Mouse (Mus musculus) forebrain, embryonic 10.5 days (tissue): ENCODE measurements around the gene Gm3625. TPM values are rescaled to one million over a fixed set of nuclear protein-coding genes. Genes with fewer than 3 reads are reported as not detected.
A peak's percentile ranks its signal among the peaks of the same experiment; 100 is the strongest.
"Not testable (repeated sequence)": the region's sequence is repeated elsewhere in the genome, so short reads cannot be mapped to it uniquely, and the experiment has no call there.

Experiments
- DNase-seq: peaks from one replicate; pipeline ENCODE4 v3.0.0-alpha.2; 2017; ENCODE audit warnings: low spot score; ENCODE audit errors: extremely low spot score
- H3K27ac ChIP-seq: fragments of 300-500 bp; sonication (generic); 2 replicates; pipeline ENCODE4 v1.5.1; 2016; ENCODE audit warnings: mild to moderate bottlenecking
- H3K27me3 ChIP-seq: fragments of 300-500 bp; sonication (generic); 2 replicates; pipeline ENCODE4 v1.6.1; 2016; ENCODE audit warnings: mild to moderate bottlenecking; ENCODE audit not compliant: poor library complexity, severe bottlenecking
- H3K36me3 ChIP-seq: fragments of 300-500 bp; sonication (generic); replicated peaks from 2 replicates; pipeline ENCODE4 v1.6.1; 2016; ENCODE audit warnings: mild to moderate bottlenecking, moderate library complexity
- H3K4me1 ChIP-seq: fragments of 300-500 bp; sonication (generic); 2 replicates; pipeline ENCODE4 v1.6.1; 2016
- H3K4me3 ChIP-seq: fragments of 300-500 bp; sonication (generic); 2 replicates; pipeline ENCODE4 v1.5.1; 2016; ENCODE audit warnings: mild to moderate bottlenecking, moderate library complexity
- H3K9me3 ChIP-seq: fragments of 300-500 bp; sonication (generic); 2 replicates; pipeline ENCODE4 v1.6.1; 2016; ENCODE audit warnings: mild to moderate bottlenecking, moderate library complexity
- WGBS: fragments of 180-500 bp; shearing (Covaris S2); methylation state at CpG from one replicate; pipeline ENCODE4 v1.1.7; 2016; 5-methylcytosine and 5-hydroxymethylcytosine counted together
- polyA plus RNA-seq: library from polyadenylated mRNA; unstranded; fragments of >200 nt; fragmentation: Nextera tagmentation; extraction: Ambion mirVana; gene quantifications from 2 replicates; pipeline ENCODE4 v1.2.1, GENCODE M21; 2016

The Gm3625 gene
- polyA plus RNA-seq, 1 experiment from 2014 or later = not detected

DNA sequence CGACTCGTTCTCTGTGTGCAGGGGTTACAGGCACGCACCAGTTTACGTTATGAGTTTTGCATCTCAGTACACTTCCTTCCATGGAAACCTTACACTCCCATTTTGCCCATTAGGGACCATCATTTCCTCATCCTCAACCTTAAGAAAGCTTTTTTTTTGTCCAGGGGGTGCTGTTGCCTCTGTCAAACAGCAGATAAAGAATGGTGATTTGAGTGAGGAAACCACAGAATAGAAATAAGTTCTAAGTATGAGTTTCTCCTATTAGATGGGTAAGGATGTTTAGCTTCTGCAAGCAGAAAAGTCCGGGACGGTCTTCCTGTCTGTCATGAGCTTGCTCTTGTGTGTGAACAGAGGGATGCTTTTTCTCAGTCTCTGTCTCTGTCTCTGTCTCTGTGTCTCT, 702 bp downstream of the Gm3625 start:
- Histone ChIP-seq H3K36me3 (no peaks in the 10 kb centered on the region), H3K27ac (no peak overlapping the region), H3K9me3 (no peaks in the 10 kb centered on the region), H3K4me1 (peaks cover 15% of the 10 kb centered on the region), H3K27me3 (peaks cover 30% of the 10 kb centered on the region), H3K4me3 (peak overlapping the region; percentile 84)
- no peak for DNase-seq
- 74% methylated on average over 6 of the region's 6 CpGs for WGBS

DNA sequence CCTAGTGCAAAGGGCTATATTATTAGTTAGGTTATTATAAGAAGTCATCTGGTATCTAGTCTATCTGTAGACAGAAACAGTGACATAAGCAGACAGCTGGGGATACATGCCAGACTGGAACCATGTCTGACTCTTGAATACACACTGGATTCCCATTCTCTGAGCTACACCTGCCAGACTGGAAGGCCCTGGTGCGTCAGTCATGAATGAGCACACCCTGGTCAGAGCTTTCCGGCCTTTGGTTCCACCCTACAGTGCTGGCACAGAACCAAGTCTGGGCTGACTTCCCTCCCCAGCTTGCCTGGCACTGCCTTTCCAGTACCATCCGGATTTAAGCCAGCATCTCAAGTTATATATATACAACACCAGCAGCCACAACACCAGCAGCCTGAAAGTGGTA, 4.1 kb downstream of the Gm3625 start:
- Histone ChIP-seq H3K9me3 (no peaks in the 10 kb centered on the region), H3K36me3 (no peaks in the 10 kb centered on the region), H3K27me3 (peaks cover 20% of the 10 kb centered on the region), H3K27ac (no peak overlapping the region), H3K4me1 (peaks cover 9% of the 10 kb centered on the region), H3K4me3 (no peak overlapping the region)
- DNase-seq = no peak
- 86% methylated on average over 3 of the region's 3 CpGs for WGBS

DNA sequence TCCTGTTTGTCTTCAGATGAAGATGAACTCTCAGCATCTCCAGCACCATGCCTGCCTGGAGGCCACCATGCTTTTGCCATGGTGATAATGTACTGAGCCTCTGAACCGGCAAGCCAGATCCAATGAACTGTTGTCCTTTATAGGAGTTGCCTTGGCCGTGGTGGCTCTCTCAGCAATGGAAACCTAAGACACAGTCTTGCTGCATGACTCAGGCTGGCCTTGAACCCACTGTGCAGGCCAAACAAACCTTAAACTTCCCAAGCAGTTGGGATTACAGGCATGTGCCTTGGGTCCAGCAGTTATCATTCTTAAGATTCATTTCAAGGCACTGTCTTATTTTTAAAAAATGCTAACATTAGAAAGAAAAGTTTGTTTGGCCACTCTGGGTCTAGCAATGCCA, 4.9 kb downstream of the Gm3625 start:
- H3K4me3 ChIP-seq = no peak overlapping the region
- H3K36me3 ChIP-seq = no peaks in the 10 kb centered on the region
- peaks cover 18% of the 10 kb centered on the region for H3K27me3 ChIP-seq
- no peaks in the 10 kb centered on the region for H3K9me3 ChIP-seq
- peaks cover 6% of the 10 kb centered on the region for H3K4me1 ChIP-seq
- no peak for DNase-seq
- WGBS = 80% methylated on average over 2 of the region's 2 CpGs
- H3K27ac ChIP-seq = no peak overlapping the region

DNA sequence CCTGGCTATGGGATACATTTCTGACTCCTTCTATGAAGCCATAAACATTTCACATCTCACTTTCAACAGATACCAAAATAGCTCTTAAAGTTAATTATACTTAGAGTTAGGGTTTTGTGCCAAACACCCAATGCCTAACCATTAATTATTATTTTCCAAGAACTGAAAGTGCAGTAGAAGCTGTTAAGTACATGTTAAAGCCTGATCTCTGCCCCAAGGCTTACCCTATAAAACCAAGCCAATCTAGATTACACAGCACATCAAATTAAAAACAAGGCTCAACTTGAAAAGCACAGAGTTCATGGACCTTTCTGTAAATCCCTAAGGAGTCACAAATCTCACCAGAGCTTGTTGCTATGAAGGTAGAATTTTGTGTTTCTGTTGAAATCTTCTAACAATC, 10.4 kb downstream of the Gm3625 start:
- no peak for DNase-seq
- no peaks in the 10 kb centered on the region for H3K9me3 ChIP-seq

DNA sequence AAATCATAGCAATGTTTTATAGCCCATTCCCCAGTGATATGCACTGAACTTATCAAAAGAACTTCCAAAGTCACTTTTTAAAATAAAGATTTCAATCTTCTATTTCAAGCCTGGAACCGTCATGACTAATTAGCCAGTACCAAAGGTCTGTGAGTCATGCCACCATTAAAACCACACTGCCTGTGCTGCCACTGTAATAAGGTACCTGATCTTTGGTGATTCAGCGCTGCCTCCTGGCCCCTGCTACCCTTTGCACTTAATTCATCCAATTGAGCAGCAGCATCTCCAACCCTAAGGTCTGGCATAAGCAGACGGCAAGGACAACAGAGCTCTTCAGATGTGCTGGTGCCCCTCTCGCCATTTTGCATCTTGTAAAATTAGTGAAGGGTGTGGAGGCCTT, 18.7 kb downstream of the Gm3625 start:
- H3K27ac ChIP-seq = no peak overlapping the region
- no peak overlapping the region for H3K4me3 ChIP-seq
- no peaks in the 10 kb centered on the region for H3K27me3 ChIP-seq
- no peaks in the 10 kb centered on the region for H3K9me3 ChIP-seq
- DNase-seq = no peak
- H3K4me1 ChIP-seq = no peaks in the 10 kb centered on the region
- 80% methylated on average over 4 of the region's 4 CpGs for WGBS
- H3K36me3 ChIP-seq = no peaks in the 10 kb centered on the region

More for the DNA sequence above, 10.4 kb downstream of the Gm3625 start:
- Histone ChIP-seq H3K27ac (no peak overlapping the region), H3K27me3 (no peaks in the 10 kb centered on the region), H3K4me1 (no peaks in the 10 kb centered on the region), H3K36me3 (no peaks in the 10 kb centered on the region), H3K4me3 (no peak overlapping the region)

DNA sequence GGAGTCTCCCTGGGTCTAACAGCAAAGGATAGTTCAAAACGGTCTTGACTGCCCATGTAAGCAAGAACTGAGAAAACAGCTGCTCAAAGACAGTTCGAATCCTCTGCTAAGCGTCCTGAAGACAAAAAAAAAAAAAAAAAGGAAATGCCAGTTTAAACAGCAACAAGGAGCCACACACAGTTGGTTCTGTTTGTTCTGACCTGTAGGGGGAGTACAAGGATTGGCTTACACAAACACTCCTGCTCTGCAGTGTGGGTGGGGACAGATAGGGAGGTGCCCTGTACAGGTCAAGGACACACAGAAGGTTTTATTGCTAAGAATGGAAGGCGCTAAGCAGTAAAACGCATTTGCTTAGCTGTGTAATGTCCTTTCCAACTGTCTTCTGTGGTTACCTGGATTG, 20.9 kb downstream of the Gm3625 start:
- WGBS = 40% methylated on average over 5 of the region's 5 CpGs
- no peaks in the 10 kb centered on the region for H3K9me3 ChIP-seq
- no peak overlapping the region for H3K4me3 ChIP-seq
- no peaks in the 10 kb centered on the region for H3K27me3 ChIP-seq
- no peak for DNase-seq
- H3K36me3 ChIP-seq = no peaks in the 10 kb centered on the region
- no peaks in the 10 kb centered on the region for H3K4me1 ChIP-seq
- H3K27ac ChIP-seq = no peak overlapping the region

DNA sequence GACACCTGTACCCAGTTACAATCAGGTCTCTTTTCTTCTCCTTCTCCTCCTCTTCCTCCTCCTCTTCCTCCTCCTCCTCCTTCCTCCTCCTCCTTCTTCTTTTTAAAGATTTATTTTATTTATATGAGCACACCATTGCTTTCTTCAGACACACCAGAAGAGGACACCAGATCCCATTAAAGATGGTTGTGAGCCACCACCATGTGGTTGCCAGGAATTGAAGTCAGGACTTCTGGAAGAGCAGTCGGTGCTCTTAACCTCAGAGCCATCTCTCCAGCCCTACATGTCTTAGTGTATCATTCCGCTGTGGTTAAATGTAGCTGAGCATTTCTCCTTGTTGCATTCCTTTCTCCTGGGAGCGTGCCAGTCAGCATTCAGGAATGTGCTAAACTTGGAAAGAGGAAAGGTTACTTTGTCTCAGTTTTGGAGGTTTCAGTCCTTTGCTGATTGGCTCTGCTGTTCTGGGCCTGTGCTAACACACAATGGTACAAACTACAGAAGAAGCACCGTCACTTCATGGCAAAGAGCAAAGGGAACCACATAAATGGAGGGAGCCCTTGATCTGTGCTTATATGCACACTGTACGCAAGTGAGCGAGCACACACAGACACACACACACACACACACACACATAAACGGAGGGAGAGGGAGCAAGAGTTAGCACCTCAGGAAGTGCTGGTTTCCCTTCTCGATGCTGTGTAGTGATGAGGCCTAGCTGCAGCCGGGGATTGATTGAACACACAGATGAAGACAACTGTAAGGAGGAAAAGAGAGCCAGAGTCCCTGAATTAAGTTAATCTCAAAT, 34.0 kb downstream of the Gm3625 start:
- H3K4me1 ChIP-seq = no peaks in the 10 kb centered on the region
- 87% methylated on average over 9 of the region's 9 CpGs for WGBS
- no peak for DNase-seq
- peaks cover 3% of the 10 kb centered on the region; the same call in 1 of the 2 replicates for H3K9me3 ChIP-seq
- no peak overlapping the region for H3K4me3 ChIP-seq
- H3K27me3 ChIP-seq = no peaks in the 10 kb centered on the region
- H3K36me3 ChIP-seq = no peaks in the 10 kb centered on the region
- H3K27ac ChIP-seq = no peak overlapping the region

DNA sequence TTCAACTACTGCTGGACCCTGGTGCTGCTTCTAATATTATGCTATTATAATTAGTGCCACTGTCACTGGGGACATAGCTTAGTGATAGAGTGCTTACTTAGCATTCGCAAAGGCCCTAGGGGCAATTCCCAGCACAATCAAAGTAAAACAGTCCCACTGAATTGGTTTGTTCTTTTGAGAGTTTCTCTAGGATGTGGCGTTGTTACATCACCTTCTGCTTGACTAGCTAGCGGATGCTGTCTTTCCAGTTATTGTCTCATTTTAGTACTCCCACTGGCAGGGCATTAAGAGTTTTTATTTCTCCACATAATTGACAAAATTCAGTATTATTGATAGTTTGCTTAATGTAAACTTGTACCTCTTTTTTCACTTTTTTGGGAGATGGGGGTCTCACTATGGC, 34.7 kb downstream of the Gm3625 start:
- H3K4me3 ChIP-seq = no peak overlapping the region
- H3K9me3 ChIP-seq = peaks cover 3% of the 10 kb centered on the region; the same call in 1 of the 2 replicates
- H3K4me1 ChIP-seq = no peaks in the 10 kb centered on the region
- 85% methylated on average over 3 of the region's 3 CpGs for WGBS
- no peaks in the 10 kb centered on the region for H3K36me3 ChIP-seq
- H3K27me3 ChIP-seq = no peaks in the 10 kb centered on the region
- H3K27ac ChIP-seq = no peak overlapping the region
- no peak for DNase-seq

DNA sequence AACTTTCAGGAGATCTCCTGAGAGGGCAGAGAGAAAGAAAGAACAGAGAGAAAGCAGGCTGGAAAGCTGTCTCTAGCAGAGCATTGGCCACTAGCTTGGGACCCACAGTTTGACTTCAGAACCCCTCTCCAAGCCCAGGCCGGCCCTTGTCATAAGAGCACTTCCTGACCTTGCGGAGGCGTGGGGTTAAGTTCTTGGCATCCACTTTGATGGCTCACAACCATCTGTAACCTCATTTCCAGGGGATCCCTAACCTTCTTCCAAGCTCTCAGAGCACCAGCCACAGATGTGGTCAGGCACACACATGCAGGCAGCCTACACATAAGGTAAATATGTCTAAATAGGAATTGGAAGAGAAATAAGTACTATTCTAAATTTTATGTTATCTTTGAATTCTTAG, 35.3 kb downstream of the Gm3625 start:
- no peaks in the 10 kb centered on the region for H3K27me3 ChIP-seq
- WGBS = 86% methylated on average over 3 of the region's 3 CpGs
- H3K4me3 ChIP-seq = no peak overlapping the region
- H3K36me3 ChIP-seq = no peaks in the 10 kb centered on the region
- no peak overlapping the region for H3K27ac ChIP-seq
- DNase-seq = no peak
- peaks cover 3% of the 10 kb centered on the region; the same call in 1 of the 2 replicates for H3K9me3 ChIP-seq
- no peaks in the 10 kb centered on the region for H3K4me1 ChIP-seq

DNA sequence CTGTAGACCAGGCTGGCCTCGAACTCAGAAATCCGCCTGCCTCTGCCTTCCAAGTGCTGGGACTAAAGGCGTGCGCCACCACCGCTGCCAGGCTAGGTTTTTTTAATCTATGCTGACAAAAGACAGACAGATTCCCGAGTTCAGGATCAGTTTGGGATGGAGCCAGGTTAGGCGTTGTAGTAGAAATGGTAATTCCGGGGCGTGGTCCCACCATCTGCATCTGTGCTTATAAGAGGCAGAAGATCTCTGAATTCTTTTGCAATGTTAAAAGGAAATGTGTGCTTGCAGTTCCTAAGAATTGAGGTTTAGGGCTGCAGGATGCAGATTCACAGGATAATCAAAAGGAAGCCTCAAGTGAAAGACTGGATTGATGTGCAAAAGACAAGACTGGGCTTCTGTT, 35.8 kb downstream of the Gm3625 start:
- Histone ChIP-seq H3K27ac (no peak overlapping the region), H3K4me1 (no peaks in the 10 kb centered on the region), H3K36me3 (no peaks in the 10 kb centered on the region), H3K9me3 (no peaks in the 10 kb centered on the region; the same call in 1 of the 2 replicates), H3K4me3 (no peak overlapping the region), H3K27me3 (no peaks in the 10 kb centered on the region)
- 90% methylated on average over 9 of the region's 9 CpGs for WGBS
- DNase-seq = no peak

DNA sequence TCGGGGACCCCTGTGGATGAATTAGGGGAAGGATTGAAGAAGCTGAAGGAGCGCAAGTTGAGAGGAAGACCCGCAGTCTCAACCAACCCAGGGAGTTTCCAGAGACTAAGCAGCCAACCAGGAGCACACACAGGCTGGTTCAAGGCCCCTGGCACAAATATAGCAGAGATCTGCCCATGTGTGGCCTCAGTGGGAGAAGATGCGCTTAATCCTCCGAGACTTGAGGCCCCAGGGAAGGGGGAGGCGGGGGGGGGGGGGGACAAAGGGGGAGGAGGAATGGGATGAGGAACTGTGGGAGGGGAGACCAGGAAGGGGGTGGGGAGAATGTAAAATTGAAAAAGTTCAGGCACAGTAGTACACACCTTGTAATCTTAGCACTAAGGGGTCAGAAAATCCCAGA, 37.3 kb downstream of the Gm3625 start:
- Histone ChIP-seq H3K4me3 (no peak overlapping the region), H3K27me3 (no peaks in the 10 kb centered on the region), H3K9me3 (no peaks in the 10 kb centered on the region), H3K4me1 (no peaks in the 10 kb centered on the region), H3K36me3 (no peaks in the 10 kb centered on the region), H3K27ac (no peak overlapping the region)
- WGBS = 82% methylated on average over 5 of the region's 6 CpGs
- no peak for DNase-seq

DNA sequence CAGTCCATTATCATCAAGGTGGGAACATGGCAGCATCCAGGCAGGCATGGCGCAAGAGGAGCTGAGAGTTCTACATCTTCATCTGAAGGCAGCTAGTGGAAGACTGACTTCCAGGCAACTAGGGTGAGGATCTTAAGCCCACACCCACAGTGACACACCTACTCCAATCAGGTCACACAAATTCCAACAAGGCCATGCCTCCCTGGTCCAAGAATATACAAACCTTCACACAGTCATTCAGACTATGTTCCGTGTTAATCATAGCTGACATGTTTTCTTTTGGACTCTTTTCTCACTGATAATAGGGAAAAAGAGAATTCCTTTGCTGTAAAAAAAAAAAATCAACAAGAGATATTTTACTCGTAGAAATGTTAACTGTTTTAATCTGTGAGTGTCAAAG, 39.0 kb downstream of the Gm3625 start:
- 91% methylated on average over 3 of the region's 3 CpGs for WGBS
- not testable (repeated sequence) for H3K9me3 ChIP-seq, H3K27ac ChIP-seq, H3K4me1 ChIP-seq, H3K27me3 ChIP-seq, DNase-seq, H3K36me3 ChIP-seq, H3K4me3 ChIP-seq

DNA sequence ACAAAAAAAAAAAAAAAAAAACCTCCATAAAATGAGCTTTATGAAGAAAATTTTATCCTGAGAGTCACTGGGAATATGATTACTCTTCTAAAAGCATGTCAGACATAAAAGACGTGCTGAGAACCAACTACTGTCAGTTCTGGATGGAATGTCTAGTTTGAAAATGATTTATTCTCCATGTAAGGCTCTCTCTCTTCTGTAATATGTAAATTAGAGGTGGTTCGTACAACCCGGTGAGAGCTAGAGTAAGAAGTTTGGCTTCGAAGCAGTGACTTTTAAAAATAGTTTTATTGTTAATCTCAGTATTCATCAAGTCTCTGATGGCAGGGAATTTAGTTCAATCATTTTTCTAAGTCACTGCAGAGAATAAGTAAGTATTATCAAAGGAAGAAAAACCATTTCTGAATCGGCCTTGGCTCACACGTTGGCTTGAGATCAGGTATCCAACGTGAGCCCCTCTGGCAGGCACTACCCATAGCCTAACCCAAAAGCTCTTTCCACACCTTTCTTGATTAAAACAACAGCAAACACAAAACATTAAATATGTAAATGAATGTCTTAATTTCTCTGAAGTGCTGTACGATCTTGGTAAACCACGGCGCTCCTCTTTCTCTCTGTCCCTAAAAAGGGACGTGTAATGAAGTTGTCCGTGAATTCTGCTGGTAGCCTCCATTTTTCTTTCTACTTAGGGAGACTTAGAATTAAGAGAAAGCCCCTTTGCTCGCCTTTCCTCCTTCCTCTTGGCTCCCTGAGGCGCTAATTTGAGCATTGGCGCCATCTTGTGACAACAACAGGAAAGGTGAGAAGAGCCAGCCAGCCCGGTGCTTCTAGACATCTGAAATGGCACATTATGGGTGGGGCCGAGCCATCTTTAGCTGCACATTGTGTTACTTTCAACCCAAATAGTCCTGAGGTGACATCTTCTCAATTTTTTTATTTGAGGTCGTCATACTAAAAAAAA, 44.4 kb downstream of the Gm3625 start:
- Histone ChIP-seq H3K4me1 (peaks cover 7% of the 10 kb centered on the region; the same call in 1 of the 2 replicates), H3K27ac (no peak overlapping the region), H3K27me3 (no peaks in the 10 kb centered on the region), H3K4me3 (peak overlapping the region; percentile 35), H3K9me3 (no peaks in the 10 kb centered on the region), H3K36me3 (no peaks in the 10 kb centered on the region)
- DNase-seq = peak; percentile 68
- WGBS = 29% methylated on average over 18 of the region's 18 CpGs
